Mouse (Mus musculus): ENCODE data around the gene Ccnl1. TPM values are rescaled to one million over a fixed set of nuclear protein-coding genes. Genes with fewer than 3 reads are reported as not detected.

Gene Ccnl1
- polyA plus RNA-seq, 1 experiment from 2014 or later = 139 TPM

DNA sequence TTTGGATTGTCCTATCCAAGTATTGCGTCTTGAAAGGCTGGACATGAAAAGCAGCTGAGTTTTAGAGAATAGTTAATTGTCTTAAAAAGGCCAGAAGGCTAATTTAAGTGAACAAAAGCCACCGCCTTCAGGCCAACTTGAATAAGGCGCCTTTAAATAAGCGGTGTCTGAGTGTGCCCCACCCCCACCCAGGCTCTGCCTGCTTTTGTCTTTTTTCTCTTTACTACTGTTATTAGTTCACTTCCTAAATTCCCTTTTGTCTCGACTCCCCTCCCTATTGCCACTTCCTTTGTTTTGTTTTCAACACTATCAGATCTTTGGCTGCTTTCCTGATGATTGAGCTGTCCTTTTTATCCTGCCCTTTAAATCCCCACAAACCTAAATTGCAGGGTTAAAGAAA lies 17.3 kb upstream of the Ccnl1 start:
- H3K9me3 ChIP-seq = no peaks in the 10 kb centered on the region
- H3K27ac ChIP-seq = peak overlapping the region; percentile 99
- WGBS = under 1% methylated on average over 5 of the region's 5 CpGs
- ATAC-seq (ENCODE audit: low FRiP score) = peak; percentile 15; the same call in 1 of the 2 replicates
- peaks cover 21% of the 10 kb centered on the region for H3K4me1 ChIP-seq
- peak overlapping the region; percentile 42; the same call in 1 of the 2 replicates for H3K9ac ChIP-seq
- H3K4me2 ChIP-seq = peak overlapping the region; percentile 58
- no peaks in the 10 kb centered on the region for H3K36me3 ChIP-seq (replicated peaks)
- H3K4me3 ChIP-seq (replicated peaks) = peak overlapping the region; percentile 61
- no peaks in the 10 kb centered on the region for H3K27me3 ChIP-seq

DNA sequence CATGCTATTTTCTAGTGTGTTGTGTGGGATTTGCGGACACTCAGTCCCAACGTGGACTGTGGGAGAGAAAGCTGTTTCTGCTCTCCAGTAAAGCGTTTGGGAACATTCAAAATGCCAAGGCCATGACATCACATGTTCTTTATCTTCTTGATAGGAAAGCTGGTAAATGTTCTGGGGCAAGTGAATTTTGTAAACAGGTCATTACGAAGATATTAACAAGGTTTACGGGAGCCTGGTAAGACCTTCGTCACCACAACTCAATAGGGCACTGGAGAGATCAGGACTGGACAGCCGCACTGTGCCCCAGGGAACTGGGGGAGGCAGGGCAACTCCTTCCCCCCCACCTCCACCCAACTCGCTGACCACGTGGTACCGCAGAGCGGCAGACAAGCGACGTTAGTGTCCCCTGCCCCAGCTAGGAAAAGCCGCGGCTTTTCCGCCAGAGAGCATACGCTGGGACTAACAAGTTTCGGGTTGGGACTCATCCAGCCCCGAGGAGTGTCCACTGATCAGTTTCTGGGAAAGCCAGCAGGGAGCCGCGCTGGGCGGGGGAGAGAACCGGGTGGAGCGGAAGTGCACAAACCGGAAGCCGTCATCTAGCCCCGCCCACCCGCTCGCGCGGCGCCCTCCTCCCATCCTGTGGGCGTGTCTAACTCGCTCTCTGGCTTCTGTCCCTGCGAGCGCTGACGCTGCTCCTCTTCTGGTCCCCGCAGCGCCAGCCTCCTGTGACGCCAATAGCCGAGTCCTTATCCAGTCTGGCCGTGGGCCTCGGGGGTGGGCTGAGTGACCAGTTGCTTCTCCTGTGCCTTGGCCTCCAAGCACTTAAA lies 16.4 kb upstream of the Ccnl1 start:
- WGBS = under 1% methylated on average over 43 of the region's 43 CpGs
- ATAC-seq (ENCODE audit: low FRiP score) = peak; percentile 97
- no peaks in the 10 kb centered on the region for H3K9me3 ChIP-seq
- H3K27ac ChIP-seq = peak overlapping the region; percentile 99
- peak overlapping the region; percentile 74 for H3K9ac ChIP-seq
- H3K36me3 ChIP-seq (replicated peaks) = no peaks in the 10 kb centered on the region
- no peaks in the 10 kb centered on the region for H3K27me3 ChIP-seq
- H3K4me3 ChIP-seq (replicated peaks) = peak overlapping the region; percentile 61
- peak overlapping the region; percentile 58 for H3K4me2 ChIP-seq
- H3K4me1 ChIP-seq = peaks cover 21% of the 10 kb centered on the region

DNA sequence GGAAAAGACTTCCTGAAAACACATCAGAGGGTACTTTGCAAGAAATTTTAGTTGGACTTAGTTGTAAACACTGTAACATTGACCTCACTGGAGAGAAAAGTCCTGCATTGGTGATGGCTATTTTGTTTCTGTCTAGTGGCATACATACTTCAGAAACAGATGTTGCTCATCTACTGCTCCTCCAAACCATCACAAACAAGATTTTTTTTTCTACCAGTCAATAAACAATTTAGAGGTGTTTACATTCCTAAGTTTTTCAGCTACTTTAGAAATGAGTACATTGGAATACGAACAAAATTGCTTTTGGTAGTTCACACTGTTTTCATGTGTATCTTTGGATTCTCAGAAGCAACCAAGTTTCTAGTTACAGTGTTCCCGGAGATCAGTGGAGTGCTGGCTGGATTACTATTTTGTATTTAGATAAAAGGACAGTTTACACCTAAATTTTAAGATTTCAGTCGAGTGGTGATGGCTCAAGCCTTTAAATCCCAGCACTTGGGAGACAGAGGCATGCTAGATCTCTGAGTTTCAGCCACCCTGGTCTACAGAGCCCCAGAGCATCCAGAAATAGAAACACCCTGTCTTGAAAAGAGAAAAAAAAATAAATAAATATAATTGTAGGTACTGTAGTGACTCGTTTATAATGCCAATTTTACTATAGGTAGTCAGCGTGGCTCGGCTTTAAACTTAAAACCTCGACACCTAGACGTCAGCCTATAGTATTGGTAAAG lies 15.6 kb upstream of the Ccnl1 start:
- Histone ChIP-seq H3K36me3 (replicated peaks) (no peaks in the 10 kb centered on the region), H3K4me3 (replicated peaks) (peak overlapping the region; percentile 61), H3K4me1 (peaks cover 21% of the 10 kb centered on the region), H3K27me3 (no peaks in the 10 kb centered on the region), H3K9ac (peak overlapping the region; percentile 74), H3K4me2 (peak overlapping the region; percentile 58), H3K27ac (peak overlapping the region; percentile 99), H3K9me3 (no peaks in the 10 kb centered on the region)
- no peak for ATAC-seq (ENCODE audit: low FRiP score)
- WGBS = 46% methylated on average over 8 of the region's 8 CpGs

DNA sequence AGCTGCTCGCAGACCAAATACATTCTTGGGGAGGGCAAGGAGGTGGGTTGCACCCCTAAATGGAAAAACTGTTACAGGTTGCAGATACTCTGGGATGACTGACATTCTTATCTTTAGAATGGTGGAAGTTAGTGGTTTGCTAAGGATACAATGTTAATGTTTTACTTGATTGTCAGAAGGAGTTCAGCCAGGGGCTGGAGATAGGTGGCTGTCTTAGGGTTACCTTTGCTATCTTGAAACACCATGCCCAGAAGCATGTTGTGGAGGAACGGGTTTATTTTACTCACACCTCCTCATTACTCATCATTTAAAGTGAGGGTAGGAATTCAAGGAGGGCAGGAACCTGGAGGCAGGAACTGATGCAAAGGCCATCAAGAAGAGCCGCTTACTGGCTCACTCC lies 11.1 kb upstream of the Ccnl1 start:
- 100% methylated on average over 3 of the region's 3 CpGs for WGBS
- H3K27ac ChIP-seq = no peak overlapping the region
- ATAC-seq (ENCODE audit: low FRiP score) = no peak
- no peak overlapping the region for H3K4me3 ChIP-seq (replicated peaks)
- no peaks in the 10 kb centered on the region for H3K27me3 ChIP-seq
- no peaks in the 10 kb centered on the region for H3K9me3 ChIP-seq
- H3K9ac ChIP-seq = no peak overlapping the region
- no peak overlapping the region for H3K4me2 ChIP-seq
- peaks cover 6% of the 10 kb centered on the region for H3K4me1 ChIP-seq
- no peaks in the 10 kb centered on the region for H3K36me3 ChIP-seq (replicated peaks)

DNA sequence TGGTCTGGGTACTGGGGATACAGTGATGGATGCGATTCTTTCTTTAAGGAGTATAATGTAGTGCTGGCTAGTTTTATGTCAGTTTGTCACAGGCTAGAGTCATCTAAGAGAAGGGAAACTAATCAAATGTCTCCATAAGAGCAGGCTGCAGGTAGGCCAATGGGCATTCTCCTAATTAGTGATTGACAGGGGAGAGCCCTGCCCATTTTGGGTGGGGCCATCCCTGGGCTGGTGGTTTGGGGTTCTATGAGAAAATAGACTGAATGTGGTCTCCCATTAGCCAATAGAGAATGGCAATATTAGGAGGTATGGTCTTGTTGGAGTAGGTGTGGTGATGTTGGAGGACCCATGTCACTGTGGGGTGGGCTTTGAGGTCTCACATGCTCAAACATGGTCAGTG lies 8.3 kb upstream of the Ccnl1 start:
- WGBS = 94% methylated on average over 1 of the region's 1 CpGs
- Histone ChIP-seq H3K36me3 (replicated peaks) (no peaks in the 10 kb centered on the region), H3K27ac (no peak overlapping the region), H3K9me3 (no peaks in the 10 kb centered on the region), H3K4me2 (no peak overlapping the region), H3K4me3 (replicated peaks) (no peak overlapping the region), H3K27me3 (no peaks in the 10 kb centered on the region), H3K9ac (no peak overlapping the region), H3K4me1 (no peaks in the 10 kb centered on the region)
- no peak for ATAC-seq (ENCODE audit: low FRiP score)

DNA sequence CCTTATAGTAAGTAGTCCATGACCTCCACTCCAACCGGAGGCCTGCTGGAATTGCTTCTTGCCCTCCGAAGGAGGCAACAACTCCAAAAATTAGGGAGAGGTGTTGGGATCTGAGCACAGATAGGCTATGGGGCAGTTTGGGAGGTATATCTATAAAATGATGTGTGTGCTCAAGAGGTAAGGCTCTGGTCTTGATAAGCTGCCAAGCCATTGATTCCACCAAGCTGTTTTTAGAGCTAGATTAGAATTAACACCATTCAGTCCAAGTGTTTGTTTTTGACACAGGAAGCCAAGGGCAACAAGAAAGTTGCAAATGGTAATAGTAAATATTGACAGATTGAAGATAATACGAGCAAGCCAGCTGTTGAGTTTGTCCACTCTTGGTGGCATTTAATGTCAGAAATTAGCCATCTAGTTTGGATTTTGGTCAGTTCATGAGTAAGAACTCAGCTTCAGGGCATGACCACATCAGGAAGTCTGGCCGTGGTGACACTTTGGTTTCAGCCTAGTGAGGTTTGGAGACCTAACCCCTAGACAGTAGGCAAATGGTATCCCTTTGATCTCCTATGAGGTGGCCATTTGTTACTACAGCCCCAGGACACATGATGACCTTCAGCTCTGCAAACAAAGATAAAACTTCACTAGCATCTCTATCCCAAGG lies 4.4 kb upstream of the Ccnl1 start:
- H3K9me3 ChIP-seq = no peaks in the 10 kb centered on the region
- WGBS = 89% methylated on average over 4 of the region's 4 CpGs
- H3K4me2 ChIP-seq = no peak overlapping the region
- H3K27me3 ChIP-seq = no peaks in the 10 kb centered on the region
- no peak overlapping the region for H3K9ac ChIP-seq
- H3K4me1 ChIP-seq = peaks cover 10% of the 10 kb centered on the region
- H3K27ac ChIP-seq = no peak overlapping the region
- no peak overlapping the region for H3K4me3 ChIP-seq (replicated peaks)
- ATAC-seq (ENCODE audit: low FRiP score) = no peak
- no peaks in the 10 kb centered on the region for H3K36me3 ChIP-seq (replicated peaks)

DNA sequence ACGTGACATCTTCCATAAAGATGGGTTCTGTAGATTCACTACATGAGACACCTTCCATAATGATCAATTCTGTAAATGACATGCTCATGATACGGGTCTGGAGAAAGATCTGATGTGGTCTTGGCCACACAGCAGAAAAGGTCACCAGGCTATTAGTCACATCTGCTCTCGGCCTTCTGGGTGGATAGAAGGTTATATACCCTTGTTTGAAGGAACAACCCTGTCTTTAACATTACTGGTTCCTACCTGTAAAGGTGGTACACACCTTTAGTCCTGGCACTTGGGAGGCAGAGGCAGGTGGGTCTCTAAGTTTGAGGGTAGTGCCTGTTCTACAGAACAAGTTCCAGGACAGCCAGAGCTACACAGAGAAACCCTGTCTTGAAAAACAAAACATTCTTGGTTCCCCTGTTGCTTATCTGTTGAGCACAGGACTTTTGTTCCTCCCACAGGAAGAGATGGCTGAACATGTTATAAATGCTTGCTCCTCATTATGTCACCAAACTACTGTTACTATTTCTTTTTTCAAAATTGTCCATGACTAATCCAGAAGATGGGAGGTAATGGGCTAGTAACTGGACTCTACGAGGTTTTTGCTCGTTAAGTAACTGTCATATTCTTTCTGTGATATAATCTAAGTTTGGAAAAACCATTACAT lies 2.4 kb upstream of the Ccnl1 start:
- 93% methylated on average over 5 of the region's 5 CpGs for WGBS
- Histone ChIP-seq H3K9me3 (no peaks in the 10 kb centered on the region), H3K9ac (no peak overlapping the region), H3K27ac (no peak overlapping the region), H3K4me3 (replicated peaks) (no peak overlapping the region), H3K36me3 (replicated peaks) (peaks cover 12% of the 10 kb centered on the region), H3K27me3 (no peaks in the 10 kb centered on the region), H3K4me1 (peaks cover 24% of the 10 kb centered on the region), H3K4me2 (no peak overlapping the region)
- no peak for ATAC-seq (ENCODE audit: low FRiP score)

DNA sequence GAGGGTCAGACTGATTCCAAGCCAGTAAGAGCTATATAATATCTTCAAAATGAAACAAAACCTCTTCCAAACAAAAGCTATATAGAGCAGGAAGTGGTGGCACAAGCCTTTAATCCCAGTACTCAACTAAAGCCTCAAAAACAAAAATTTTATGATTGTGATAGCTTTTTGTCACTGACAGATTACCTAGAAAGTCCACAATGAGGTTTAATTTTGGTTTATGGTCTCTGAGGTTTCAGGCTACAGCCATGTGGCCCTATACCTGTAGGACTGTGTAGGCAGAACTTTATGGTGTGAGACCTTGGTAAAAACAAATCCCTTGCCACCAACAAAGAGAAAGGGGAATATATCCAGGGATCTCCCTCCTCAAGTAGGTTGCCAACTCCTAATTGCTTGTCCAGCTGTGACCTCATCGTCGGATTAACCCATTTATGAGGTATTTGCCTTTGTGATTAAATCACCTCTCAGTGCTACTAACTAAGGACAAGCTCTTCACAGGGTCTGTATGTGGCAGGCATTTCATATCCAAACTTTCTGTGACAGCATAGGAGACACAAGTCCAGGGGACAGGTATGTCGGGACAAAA lies 1.5 kb upstream of the Ccnl1 start:
- no peak for ATAC-seq (ENCODE audit: low FRiP score)
- no peak overlapping the region for H3K9ac ChIP-seq
- peaks cover 30% of the 10 kb centered on the region for H3K4me1 ChIP-seq
- H3K4me3 ChIP-seq (replicated peaks) = peak overlapping the region; percentile 98; the same call in 1 of the 2 replicates
- H3K27ac ChIP-seq = no peak overlapping the region
- H3K4me2 ChIP-seq = peak overlapping the region; percentile 77; the same call in 1 of the 2 replicates
- peaks cover 15% of the 10 kb centered on the region for H3K36me3 ChIP-seq (replicated peaks)
- H3K27me3 ChIP-seq = no peaks in the 10 kb centered on the region
- H3K9me3 ChIP-seq = no peaks in the 10 kb centered on the region
- 63% methylated on average over 3 of the region's 3 CpGs for WGBS

DNA sequence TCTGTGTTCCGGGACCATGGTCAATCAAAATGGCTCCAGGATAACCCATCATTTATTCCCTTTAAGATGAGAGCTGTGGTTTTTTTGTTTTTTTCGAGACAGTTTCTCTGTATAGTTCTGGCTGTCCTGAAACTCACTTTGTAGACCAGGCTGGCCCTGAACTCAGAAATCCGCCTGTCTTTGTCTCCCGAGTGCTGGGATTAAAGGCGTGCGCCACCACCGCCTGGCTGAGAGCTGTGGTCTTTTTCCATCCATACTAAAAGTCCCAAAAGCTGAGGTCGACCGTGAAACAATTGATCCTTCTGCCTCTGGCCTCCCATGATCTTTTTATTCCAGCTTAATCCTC lies 764 bp upstream of the Ccnl1 start:
- ATAC-seq (ENCODE audit: low FRiP score) = peak; percentile 3; the same call in 1 of the 2 replicates
- H3K27ac ChIP-seq = peak overlapping the region; percentile 99
- peak overlapping the region; percentile 98 for H3K4me3 ChIP-seq (replicated peaks)
- H3K9me3 ChIP-seq = no peaks in the 10 kb centered on the region
- H3K27me3 ChIP-seq = no peaks in the 10 kb centered on the region
- H3K36me3 ChIP-seq (replicated peaks) = peaks cover 20% of the 10 kb centered on the region
- peaks cover 35% of the 10 kb centered on the region for H3K4me1 ChIP-seq
- peak overlapping the region; percentile 99 for H3K9ac ChIP-seq
- WGBS = 2% methylated on average over 9 of the region's 9 CpGs
- peak overlapping the region; percentile 77 for H3K4me2 ChIP-seq

DNA sequence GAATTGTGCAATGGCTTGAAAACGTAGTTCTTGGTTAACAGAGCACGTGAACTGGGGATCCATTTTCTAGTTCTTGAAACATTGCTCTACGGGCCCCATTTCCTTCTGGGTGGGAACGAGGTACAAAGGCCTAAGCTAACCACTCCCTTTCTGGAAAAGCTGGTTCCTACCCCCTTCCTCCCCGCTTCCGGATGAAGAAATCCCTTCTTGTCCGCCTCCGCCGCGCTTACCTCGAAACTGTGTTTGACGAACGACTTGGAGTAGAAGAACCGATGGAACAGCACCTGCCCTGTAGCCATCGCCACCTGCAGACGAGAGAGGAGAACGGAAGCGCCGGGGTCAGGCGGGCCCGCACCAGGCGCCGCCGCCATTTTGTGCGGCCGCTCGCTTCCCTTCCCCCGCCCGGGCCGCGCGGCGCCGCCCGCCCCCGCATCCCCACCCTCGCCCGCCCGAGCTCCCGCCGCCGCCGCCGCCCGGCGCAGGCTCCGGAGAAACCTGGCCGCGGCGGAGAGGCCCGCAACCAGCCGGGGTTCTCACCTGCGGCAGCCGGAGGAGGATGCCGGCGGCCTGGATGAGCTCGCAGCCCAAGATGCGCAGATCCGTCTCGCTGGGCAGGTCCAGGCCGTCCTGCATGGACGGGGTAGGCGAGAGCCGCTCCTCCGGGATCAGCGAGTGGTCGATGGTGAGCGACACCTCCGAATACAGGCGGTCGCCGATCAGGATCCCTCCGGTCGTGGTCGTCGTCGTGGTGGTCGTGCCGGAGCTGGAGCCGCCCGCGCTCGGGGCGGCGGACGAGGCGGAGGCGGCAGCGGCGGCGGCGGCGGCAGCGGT lies 563 bp downstream of the Ccnl1 start:
- no peaks in the 10 kb centered on the region for H3K27me3 ChIP-seq
- H3K27ac ChIP-seq = peak overlapping the region; percentile 99
- H3K9me3 ChIP-seq = no peaks in the 10 kb centered on the region
- peaks cover 30% of the 10 kb centered on the region for H3K36me3 ChIP-seq (replicated peaks)
- peak overlapping the region; percentile 98 for H3K4me3 ChIP-seq (replicated peaks)
- peak; percentile 76 for ATAC-seq (ENCODE audit: low FRiP score)
- WGBS = under 1% methylated on average over 67 of the region's 94 CpGs
- peak overlapping the region; percentile 99 for H3K9ac ChIP-seq
- H3K4me1 ChIP-seq = peaks cover 44% of the 10 kb centered on the region
- peak overlapping the region; percentile 77 for H3K4me2 ChIP-seq

All from forebrain, embryonic 12.5 days (tissue).